Mouse (Mus musculus) urinary bladder, adult 18-20 months (tissue): ENCODE measurements around the gene Olfr926.
"Not testable (repeated sequence)": the region's sequence is repeated elsewhere in the genome, so short reads cannot be mapped to it uniquely, and the experiment has no call there.

Experiments used
- DNase-seq, 2 experiments: peaks; one replicate each; pipeline ENCODE4 v3.0.0; 2022; ENCODE audit warnings: low spot score in 2 of 2, mixed read lengths in 2 of 2

Olfr926 gene

DNA sequence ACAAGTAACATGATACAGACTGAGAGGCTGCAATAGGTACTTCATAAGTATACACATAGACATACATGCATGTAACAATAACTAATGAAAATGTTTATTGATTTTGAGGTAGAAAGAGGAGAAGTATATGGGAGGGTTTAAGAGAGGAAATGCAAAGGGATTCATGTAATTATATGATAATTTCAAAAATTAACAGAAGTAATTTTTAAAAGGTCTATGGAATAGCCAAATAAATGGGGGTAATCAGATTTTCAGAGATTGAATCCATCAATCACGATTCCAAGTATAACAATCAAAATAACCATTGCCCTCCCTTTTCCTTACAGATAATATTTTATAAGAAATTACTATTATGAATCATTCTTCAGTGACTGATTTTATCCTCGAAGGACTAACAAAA lies at the start of gene Olfr926:
TSS of gene Olfr926 (plus strand) at position 301 of the 400 bp plus-strand sequence.
- DNase-seq = no peak

DNA sequence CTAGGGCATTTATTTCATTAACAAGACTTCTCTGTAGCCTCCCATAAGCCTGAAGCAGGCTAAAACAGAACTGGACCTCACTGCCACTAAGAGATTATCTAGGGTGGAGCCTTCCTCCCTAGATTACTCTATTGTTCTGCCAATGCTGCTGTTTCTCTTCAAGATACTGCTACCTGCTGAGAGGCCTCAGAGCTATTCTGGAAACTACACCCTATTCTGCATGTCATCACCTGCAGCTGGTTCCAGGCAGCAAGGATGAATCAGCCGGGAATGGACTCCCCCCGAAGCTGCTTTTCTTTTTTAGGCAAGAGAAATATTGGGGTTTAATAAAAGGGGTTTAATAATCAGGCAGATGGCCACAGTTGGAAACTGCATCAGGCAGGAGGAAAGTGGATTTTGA lies 43.9 kb upstream of the Olfr926 start:
- no peak for DNase-seq

DNA sequence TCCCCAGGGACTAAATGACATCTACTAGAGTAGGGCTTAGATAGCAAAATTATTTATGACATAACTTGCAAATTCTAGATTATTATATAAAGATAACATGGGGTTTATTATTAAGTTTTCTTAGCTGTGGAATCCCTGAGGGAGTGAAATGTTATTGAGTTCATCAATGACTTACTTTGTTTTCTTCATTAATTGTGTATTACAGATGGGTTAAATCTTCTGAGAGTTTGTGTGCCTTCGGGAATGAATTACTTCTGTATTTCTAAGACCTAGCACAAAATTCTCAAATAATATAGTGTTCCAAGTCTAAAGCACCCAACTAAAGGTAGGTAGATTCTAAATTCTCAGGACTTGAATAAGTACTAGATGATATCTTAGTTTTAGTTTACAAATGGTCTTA lies 32.8 kb upstream of the Olfr926 start, which contains the start of gene Olfr924:
TSS of gene Olfr924 (plus strand) at position 301 of the 400 bp plus-strand sequence.
- DNase-seq = no peak

DNA sequence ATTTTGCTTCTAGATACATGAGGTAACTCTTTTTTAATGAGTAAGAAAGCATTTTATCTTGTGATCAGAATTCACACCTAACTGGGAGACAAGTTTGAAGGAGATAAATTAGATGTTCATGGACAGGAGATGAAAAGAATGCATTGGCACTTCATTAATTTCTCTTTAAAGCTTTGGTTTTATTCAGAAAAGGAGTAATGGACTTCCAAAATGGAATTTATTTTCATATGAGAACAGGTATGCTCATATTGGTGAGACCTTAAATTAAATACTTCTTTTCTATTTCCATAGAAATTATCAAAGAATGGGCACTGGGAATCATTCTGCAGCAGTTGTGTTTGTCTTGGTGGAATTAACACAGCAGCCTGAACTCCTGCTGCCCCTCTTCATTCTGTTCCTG lies 22.2 kb upstream of the Olfr926 start, which contains the start of gene Olfr26:
TSS of gene Olfr26 (plus strand) at position 301 of the 400 bp plus-strand sequence.
- DNase-seq = no peak

DNA sequence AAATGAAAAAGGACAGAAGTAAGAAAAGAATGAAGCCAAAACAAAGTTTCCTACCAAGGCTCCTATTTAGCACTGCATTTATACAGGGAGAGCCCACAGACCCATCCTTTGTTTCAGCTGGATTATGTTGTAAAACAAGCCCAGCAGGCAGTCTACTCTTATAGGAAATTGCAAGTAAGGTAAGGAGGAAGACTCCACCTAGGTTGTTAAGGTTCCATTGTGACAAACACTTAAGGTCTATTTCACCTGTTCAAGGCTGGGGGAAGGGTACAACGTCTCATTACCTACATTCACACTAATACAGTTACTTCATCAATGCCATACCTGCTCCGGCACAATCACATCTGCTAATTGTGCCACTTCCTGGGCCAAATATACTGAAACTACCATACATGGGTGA lies 2.0 kb upstream of the Olfr926 start:
- not testable (repeated sequence) for DNase-seq
